Mouse (Mus musculus) kidney, adult 18-20 months (tissue): ENCODE measurements around the gene Mllt10.
A peak's percentile ranks its signal among the peaks of the same experiment; 100 is the strongest.

Experiments used
- DNase-seq: peaks from one replicate; pipeline ENCODE4 v3.0.0; 2021

The Mllt10 gene

DNA sequence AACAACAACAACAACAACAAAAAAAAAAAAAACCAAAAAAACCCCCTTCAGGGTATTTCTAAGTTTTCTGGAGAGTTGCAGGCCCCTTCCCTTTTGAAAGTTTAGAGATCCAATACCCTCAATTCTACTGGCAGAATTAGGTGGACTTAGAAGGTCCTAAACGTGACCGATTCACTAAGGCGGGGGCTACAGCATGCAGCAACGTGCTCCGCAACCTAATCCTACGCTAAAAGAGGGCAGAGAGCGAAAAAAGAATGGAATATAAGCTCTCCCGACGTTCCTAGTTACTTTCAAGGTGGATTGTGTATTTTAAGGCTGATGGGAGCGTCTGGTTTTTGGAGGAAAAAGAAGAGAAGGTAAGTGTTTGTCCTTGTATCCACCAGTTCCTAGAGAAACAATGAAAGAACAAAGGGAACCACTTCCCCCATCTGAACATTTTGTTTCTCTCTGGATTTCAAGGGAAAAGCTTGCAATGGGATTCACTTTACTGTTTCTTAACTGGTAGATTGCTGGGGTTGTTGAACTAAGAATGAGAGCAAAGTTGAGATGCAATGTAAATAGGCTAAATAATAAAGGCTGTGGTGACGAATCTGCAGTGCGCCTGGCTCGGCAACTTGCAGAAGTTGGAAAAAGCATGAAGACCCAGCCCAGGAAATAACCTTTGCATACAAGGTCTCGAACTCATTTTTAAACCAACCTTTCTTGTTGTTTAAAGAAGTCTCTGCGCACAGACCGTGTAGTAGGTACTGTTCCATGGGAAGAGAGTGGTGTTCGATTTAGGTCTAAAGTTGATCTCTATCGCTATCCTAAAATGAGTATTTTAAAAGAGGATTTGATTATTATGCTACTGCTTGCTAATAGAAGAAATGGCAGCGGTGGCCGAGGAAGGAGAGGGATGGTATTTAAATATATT is at the start of gene Mllt10:
TSS of gene Mllt10 (plus strand) at position 222 of the 913 bp plus-strand sequence.
- DNase-seq, result peak; percentile 42

DNA sequence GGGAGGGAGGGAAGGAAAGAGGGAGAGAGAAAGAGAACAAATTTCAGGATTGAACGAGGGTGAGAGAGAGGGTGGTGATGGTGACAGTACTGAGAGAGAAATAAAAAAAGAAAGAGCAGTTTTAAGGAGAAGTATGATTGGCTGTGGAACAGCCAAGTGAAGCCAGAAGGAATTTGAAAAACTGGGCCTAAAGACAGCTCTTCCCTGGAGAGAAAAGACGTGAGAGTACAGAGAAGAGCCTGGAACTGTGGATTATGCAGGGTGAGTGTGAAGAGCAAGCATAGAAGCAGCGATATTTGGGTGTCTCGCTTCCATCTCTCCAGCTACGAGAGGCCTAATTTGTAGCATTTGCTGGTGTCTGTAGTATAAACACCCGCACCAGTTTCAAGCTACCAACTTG is 43.8 kb upstream of the Mllt10 start:
- DNase-seq, result no peak

DNA sequence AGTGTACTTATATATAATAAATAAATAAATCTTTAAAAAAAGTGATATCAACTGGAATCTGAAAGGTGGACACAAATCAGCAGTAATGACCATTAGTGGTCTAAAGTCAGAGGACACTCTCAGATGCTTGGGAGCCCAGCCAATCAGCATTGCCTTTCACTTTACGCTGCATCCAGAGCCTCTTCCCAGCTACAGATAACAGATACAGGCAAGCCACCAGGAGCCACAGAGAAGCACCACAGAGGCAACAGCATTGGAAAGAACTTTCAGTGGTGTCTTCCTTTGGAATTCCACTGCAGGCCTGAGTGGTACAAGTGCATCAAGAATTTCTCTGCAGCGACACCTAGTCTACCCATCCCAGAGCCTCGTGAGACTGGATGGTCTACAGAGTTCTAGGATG is 42.2 kb upstream of the Mllt10 start:
- DNase-seq, result no peak

DNA sequence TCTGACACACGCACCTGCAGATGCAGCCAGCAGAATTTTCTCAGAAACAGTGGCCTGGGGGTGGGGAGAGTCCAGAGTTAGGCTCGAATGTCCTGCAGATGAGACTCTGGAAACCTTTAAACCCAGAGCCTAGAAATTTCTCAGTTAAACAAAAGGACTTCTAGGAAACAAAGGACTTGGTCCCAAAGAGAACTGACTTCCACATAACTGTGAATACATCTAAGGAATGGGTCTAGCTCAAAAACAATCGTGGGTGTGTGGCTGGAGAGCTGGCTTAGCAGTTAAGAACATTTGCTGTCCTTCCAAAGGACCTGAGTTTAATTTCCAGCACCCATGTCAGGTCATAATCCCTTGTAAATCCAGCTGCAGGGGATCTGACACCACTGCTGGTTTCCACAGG is 39.5 kb upstream of the Mllt10 start:
- no peak for DNase-seq

DNA sequence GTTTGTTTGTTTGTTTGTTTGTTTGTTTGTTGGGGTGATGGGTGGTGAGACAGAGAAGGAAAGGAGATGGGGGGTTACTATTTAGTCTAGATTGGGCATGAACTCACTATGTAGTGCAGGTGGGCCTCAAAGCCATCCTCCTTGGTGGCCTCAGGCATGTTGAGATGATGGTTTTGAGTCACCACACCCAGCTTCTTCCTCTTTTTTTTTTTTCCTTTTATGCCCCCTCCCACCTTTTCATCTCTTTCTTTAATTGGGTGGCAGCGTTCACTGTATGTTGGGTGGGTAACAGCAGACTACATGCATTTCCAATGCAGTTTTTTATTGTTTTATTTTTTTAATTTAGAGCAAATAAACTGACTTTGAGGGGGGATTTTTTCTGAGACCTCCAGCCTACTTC is 38.4 kb upstream of the Mllt10 start:
- no peak for DNase-seq

DNA sequence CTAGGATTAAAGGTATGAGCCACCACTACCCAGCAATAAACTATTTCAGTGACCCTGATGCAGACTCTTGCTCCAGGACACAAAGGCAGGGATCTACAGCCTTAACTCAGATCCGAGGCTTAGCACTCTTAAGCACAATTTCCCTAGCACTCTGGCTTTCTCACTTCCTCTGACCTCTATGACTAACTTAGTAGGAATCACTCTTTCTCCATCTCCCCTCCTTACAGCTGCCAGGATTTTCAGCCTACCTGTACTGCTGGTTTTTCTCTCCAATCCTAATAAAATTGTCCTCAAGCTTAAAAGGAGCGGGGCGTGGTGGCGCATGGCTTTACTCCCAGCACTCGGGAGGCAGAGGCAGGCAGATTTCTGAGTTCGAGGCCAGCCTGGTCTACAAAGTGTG is 37.7 kb upstream of the Mllt10 start:
- no peak for DNase-seq

DNA sequence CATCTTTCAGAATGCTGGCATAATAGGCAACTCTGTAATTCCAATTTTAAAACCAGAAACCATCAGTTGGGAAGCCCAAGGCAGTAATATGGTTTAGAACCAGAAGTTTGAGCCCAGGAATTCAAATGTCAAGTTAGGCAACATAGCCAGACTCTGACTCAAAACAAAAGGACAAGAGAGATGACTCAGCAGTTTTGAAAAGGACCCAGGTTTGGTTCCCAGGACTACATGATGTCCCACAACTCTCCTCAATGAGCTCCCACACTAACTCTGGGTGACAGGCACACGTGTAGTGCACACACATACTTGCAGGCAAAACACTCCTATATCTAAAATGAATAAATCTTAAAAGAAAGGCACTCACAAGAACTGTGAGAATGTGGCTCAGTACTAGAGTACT is 35.9 kb upstream of the Mllt10 start:
- DNase-seq, result no peak

DNA sequence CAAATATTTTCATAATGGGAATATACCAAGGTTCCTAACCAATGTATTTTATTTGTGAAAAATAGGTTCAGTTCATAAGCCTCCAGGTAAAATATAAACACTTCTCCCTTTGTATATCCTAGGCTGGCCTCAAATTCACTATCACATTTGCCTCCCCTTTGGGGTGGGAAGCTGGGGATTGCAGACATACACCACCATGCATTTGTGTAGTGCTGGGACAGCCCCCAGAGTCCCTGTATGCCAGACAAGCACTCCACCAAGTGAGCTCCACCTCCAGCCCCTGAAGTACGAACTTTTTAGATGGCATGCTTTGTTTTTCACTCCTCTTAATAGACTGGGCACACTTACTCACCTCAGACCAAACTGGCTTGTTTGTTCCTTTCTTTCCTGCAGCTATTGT is 32.2 kb upstream of the Mllt10 start:
- no peak for DNase-seq

DNA sequence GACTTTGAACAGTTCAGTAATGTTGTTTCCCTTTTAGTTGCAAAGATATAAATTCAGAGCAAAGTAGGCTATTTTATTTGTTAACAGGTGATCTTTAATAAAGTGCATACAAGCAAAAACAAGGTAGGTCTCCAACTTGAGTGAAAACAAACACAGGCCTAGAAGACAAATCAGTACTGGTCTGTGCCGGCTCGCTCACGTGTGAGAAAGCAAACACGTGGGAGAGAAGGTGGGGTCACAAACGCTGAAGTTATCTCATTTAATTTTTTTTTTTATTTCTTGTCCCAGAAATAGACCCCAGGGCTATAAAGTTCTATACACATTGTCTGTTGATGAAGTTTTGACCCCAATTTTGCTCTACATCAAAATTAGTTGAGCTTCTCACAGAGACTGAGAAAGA is 29.9 kb upstream of the Mllt10 start:
- no peak for DNase-seq

DNA sequence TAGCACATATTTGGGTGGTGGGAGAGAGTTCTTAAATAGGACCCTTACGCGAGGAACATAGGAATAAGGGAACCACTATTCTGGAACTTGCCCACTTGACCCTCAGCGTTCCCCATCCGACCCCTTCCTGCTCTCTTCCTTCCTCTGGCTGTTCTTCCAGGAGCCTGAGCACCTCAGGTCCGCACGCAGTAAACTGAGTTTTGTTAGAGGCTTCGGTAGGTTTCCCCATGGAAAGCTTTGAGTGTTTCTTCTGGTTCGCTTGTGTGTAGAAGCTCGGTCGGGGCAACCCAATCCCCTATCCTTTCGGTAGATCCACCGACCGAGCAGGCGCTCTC is 29.3 kb upstream of the Mllt10 start:
- DNase-seq, result no peak

DNA sequence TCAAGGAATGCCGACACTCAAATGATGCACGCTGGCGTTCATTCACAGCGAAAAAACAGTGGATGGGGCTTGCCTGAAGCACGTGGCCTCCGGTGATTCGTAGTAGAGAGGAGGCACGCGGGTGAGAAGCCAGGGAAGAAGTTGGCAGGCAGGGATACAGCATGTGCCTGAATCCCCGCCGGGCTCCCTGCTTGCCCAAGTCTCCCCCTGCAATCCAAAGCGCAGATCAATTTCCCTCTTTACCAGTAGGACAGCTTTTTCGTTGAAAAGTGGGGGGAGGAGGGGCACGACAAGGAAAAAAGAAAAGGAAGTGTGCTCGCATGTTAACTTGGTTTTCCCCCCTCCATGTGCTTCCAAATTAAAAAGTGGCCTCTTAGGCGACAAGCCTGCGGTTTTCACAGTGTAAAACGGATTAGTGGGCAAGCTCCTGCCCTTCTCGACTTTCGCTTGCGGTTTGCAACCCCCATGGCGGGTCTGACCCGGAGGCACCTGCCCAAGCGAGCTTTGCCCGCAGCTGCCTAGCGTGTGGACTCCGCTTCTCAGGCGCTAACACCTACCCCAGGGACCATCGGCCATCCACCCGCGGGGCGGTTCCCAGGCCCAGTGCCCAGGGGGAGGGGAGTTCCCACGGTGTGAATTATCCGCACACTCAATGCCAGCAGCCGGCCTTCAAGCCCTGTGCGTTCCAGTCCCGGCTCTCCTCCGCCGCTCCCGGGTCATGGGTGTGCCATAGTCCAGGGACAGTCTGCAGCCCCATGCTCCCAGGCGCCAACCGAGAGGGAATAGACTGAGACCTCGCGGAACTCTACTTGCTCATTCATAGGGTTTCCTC is 28.7 kb upstream of the Mllt10 start:
- DNase-seq, result peak; percentile 85

DNA sequence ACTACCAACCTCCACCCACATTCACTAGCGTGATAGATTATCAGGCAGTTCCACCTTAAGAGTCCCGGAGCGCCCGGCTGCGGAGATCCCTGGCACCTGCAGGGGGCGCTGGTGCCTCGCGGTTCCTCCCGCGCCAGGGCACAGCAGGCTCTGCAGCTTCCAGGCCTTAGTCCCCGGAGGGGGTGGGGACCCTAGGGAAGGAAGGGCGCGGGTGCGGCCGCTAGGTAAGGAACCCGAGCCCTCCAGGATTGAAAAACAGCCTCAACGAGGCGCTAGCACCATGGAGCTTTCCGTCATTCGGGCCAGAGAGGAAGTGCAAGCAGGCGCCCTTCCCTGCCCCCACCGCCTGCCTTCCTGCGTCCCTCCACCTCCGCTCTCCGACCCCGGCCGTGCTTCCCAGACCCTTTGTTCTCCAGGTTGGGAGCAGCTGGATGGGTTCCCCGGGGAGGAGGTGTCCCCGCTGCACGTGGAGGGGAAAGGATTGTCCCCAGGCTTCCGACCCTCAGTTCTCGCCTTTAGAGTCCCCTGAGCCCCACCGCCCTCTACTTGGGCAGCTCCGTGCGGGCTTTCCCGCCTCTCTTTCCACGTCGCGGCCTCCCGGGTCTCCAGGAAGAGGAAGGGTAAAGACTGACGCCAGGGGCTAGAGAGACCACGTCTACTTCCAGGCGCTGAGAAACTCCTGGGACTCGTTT is 27.4 kb upstream of the Mllt10 start:
- peak; percentile 97 for DNase-seq

DNA sequence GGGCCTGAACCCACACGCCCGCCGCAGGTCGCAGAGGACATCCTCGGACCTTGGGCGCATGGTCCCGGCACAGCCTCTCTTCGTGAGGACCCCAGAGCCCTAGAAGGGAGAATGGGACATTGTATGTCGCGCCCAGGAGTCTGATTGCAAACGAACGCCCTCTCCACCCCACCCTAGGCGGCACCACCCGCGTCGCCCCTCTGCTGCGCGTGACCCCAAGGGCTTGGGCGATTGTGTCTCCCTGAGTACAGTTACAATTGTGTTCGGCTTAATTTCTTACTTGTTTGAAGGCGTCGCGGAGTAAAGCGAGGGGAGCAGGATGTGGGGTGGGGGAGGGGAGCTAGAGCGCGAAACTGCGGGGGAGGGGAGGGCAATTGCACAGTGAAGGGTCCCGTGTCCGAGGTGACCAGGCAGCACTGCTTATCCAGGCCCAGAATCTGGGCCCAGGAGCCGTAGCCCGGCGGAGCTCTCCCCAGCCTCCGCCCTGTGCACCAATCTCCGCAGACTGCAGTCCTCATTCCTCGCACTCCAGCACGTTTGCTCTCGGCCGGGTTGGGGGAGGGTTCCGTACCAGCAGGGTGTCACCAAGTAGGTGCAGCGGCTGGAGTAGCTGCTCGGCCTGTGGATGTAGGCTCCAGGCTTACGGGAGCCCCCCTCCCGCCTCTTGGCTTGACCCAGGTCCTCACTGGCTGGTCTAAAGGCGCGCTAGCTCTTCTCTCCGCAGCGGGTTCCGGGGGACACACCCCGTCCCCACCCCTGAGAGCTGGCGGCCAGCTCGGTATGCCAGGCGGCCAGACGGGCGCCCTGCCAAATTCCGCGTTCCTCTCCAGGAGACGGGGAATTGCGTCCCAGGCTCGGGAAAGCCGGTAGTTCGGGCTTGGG is 26.7 kb upstream of the Mllt10 start:
- DNase-seq, result peak; percentile 98

DNA sequence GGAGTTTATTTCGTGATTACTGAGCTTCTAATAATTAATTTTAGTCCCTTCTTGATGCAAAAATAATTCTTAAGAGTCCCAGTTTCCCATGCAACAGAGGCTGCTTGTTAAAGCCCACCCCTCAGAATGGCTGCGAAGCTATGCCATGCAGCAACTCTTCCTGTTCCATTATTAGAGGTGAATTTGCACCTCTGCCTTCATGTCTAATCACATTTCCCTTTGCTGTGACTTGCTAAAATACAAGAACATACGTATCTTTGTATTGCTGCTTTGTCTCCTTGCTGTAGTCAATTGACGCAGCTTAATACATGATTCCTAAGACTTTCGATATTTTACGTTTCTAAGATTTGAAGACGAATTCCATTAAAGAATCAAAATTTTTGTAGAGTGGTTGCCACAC is 25.4 kb upstream of the Mllt10 start:
- DNase-seq, result no peak

DNA sequence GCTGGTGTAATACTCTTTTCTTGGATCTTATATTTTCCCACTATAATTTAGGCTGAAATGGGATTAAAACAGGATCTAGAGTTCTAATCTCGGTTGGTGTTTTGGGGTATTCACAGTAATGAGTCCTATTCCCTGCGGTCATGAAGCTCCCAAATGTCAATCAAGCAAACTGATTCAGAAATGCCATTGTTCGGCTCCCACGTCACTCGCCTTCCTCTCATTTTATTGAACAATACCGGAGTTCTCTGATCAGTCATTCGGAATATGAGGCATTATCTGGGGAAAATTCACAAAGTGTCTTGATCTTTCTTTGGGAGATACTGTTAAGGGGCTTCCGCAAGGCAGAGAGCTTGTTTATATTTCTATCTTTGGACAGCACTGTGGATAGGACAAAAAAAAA is 24.5 kb upstream of the Mllt10 start:
- DNase-seq, result peak; percentile 29

DNA sequence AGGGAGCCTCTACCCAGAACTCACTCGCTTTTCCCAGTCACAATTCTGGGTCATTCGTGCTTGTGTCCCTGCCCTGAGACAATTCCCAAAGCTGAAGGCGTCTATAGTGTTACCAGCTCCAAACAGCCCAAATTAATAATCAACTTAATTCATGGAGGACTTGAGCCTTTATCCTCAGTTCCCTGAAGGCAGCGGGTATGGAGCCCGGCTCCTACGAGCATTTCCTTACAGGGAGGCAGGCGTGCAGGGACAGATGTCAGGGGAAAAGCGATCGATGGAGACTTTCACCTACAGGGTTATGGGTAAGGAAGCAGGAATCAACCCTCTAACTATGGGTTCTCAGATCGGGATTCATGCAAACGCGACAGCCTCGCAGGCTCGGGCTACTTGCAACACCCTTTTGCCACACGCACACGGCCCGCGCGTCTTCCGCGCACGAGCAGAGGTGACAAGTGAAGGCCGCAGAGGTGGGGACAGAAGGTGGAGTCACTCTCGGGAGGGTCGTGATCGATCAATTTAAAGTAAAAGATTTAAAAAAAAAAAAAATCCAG is 23.7 kb upstream of the Mllt10 start:
- DNase-seq, result peak; percentile 82

DNA sequence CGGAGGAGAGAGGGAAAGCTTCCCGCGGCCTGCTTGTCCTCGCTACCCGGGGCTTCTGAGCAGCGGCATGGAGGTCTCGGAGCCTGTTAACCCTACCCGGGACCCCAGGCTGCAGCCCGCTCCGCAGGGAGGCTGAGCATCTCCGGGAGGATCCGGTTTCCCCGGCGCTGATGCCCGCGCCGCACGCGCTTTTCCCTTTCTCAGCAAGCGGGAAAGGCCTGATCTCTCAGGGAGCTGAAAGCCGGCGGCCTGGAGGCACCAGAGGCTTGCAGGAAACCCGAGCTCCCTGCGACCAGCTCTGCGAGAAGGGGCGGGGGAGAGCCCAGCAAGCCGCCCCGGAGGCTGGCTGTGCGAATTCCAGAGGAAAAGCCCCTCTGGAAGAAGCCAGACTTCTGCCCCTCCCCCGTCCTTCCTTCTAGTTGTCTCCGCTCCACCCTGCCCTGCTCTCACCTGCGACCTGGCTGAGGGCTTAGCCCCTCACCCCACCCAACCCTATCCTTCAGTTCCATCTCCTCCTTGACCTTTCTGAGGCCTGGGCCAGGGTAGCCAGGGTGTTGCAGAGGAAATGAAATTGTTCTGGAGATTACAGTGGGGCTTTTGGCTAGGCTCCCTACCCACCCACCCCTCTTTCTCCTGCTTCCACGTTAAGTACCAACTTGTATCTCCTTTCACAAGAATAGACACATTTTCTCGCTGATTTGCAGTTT is 23.1 kb upstream of the Mllt10 start:
- peak; percentile 81 for DNase-seq

DNA sequence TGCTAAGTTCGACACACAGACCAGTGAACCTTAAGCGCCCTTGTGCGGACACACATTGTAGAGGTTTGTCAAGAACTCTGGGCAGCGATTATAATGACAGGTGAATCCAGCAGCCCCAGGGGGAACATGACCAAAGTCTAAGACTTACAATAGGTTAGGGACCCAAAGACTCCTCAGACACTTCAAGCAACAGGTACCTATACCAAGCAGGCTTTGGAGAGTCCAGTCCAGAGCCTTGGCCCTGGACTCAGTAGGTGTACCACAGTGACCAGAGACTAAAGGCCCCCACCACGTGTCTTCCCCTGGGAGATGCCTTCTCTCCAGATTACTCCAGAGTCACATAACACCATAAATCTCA is 22.5 kb upstream of the Mllt10 start:
- DNase-seq, result peak; percentile 68

DNA sequence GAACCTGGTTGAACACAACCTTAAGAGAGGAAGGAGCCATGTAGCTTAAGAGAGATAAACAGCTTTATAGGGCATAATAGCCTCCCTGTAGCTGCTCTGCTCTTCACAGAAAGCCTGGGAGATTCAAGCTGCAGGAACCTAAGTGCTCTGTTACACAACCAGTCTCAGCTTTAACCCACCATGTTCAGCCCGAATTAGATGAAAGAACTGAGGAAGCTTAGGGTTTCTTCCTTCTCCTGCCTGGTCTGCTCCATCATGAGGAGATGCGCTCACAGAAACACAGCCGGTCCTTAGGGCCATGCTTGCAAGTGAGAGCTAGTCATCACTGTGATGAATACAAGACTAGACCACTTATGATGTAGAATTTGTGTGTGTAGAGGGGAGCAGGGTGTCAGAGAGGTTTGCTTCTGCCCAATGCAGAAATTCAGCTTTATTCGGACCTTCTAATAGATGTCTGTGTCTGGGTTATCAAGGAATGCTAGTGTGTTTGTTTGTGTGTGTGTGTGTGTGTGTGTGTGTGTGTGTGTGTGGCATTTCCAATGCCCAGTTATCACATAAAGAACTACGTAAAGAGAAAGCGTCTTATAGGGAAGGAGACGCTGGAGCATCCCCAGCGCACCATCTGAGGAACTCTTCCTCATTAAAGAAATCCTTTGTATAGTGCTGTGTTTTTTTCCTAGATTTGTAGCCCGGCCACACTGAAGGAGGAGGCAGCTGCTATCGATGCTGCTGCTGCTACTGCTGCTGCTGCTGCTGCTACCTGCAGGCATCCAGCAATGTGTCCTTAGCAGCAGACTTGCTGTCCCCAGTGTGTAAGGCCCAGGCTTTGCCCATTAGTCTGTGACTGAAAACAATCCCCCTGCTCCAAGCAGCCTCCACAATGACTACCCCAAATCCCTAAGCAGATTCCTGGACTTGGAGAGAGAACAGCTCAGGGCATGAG is 21.6 kb upstream of the Mllt10 start:
- no peak for DNase-seq
